Mouse (Mus musculus): Measurements from ENCODE around the gene Trib3. TPM values are rescaled to one million over a fixed set of nuclear protein-coding genes. Genes with fewer than 3 reads are reported as not detected.
"Not testable (repeated sequence)": the region's sequence is repeated elsewhere in the genome, so short reads cannot be mapped to it uniquely, and the experiment has no call there.

The Trib3 gene
- polyA plus RNA-seq, 1 experiment from 2014 or later, result 0.85 TPM

DNA sequence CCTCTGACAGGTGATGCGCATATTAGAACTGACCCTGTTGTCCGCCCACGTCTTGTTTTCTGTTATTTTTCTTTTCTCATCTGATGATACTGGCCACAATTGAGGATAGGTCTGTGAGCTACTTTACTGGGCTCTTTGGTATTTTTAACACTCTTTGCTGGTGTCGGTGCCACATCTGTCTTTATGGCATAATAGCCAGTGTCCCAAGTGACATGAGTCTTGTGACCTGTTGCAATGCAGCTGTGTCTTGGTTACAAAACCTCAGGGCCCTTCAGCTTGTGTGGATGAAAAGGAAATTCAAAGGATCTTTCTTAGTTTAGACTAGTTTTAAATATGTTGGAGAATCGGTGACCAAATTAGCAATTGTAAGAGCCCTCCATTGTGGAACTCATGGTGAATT is 49.3 kb downstream of the Trib3 start:
- Histone ChIP-seq H3K27me3 (no peaks in the 10 kb centered on the region), H3K27ac (replicated peaks) (no peak overlapping the region), H3K4me3 (peak overlapping the region; percentile 77), H3K36me3 (no peaks in the 10 kb centered on the region), H3K4me2 (replicated peaks) (peak overlapping the region; percentile 57), H3K9ac (replicated peaks) (peak overlapping the region; percentile 93), H3K4me1 (peaks cover 22% of the 10 kb centered on the region), H3K9me3 (no peaks in the 10 kb centered on the region)
- 42% methylated on average over 5 of the region's 5 CpGs for WGBS
- ATAC-seq (replicated peaks), result no peak

DNA sequence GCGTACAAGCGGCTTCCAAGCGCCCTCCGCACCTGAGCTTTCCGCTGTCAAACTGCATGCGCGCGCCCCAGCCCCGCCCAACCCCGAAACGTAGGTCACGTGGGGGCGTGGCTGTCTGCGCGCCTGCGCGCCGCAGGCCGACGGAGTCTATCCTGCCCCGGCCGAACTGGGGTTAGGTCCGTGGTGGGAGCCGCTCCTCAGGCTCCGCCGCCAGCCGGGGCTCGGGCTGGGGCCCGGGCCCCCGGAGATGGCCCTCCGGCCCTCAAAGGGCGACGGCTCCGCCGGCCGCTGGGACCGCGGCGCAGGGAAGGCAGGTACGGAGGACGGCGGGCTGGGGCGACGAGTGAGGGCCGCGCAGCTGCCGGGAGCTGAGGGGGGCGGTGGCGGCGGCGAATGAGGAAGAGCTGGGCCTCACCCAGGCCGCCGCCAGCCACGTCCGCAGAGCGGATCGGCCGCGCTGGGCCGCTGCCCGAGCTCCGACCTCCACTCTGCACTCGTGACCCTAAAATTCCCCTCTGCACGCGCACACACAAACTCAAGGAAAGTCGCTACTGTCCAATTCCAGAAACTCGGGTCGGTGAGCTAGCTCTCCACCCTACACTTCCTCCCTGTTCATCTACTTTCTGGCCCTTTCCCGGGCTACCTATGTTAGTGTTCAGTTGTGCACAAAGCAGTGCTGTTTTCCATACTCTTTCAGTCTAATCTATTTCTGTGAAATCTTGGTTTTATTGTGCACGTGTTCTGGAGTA is 49.9 kb downstream of the Trib3 start, which contains the start of gene Tbc1d20:
Gene Tbc1d20 (plus strand): TSS at position 102 of the 749 bp plus-strand sequence.
- Histone ChIP-seq H3K27ac (replicated peaks) (peak within 1 kb of the TSS; percentile 81), H3K27me3 (no peaks in the 10 kb centered on the region), H3K9ac (replicated peaks) (peak within 1 kb of the TSS; percentile 93), H3K9me3 (no peaks in the 10 kb centered on the region), H3K36me3 (no peaks in the 10 kb centered on the region), H3K4me1 (peaks cover 22% of the 10 kb centered on the region), H3K4me2 (replicated peaks) (peak within 1 kb of the TSS; percentile 57), H3K4me3 (peak within 1 kb of the TSS; percentile 77)
- under 1% methylated on average over 70 of the region's 70 CpGs for WGBS
- ATAC-seq (replicated peaks), result peak; percentile 97

DNA sequence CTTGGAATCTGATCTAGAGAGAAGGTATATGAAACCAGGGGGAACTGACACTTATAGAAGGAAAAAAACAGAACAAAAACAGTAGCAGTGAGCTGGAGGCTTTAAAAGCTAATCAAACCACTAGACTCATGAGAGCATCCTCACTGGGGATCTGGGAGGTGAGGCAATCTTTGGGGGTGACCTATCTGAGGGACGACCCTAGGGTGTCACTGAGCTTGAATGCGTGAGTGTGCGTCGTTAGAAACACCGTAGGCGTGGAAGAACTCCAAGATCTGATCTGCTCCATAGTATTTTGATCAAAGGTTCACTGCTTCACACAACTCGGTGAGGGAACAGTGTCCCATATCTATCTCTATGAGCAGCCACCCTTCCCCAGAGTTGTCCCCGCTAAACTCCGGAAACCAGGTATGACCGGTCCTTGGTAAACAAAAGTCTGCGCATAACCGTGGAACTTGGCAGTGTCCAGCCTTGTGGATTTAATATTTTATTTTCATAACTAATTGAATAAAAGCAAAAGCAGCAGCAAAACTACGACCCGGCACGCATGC is 50.6 kb downstream of the Trib3 start:
- Histone ChIP-seq H3K36me3 (no peaks in the 10 kb centered on the region), H3K27me3 (no peaks in the 10 kb centered on the region), H3K4me3 (peak overlapping the region; percentile 77), H3K4me1 (peaks cover 22% of the 10 kb centered on the region), H3K27ac (replicated peaks) (no peak overlapping the region), H3K4me2 (replicated peaks) (peak overlapping the region; percentile 57), H3K9ac (replicated peaks) (peak overlapping the region; percentile 93), H3K9me3 (no peaks in the 10 kb centered on the region)
- ATAC-seq (replicated peaks), result peak; percentile 71
- under 1% methylated on average over 15 of the region's 15 CpGs for WGBS

DNA sequence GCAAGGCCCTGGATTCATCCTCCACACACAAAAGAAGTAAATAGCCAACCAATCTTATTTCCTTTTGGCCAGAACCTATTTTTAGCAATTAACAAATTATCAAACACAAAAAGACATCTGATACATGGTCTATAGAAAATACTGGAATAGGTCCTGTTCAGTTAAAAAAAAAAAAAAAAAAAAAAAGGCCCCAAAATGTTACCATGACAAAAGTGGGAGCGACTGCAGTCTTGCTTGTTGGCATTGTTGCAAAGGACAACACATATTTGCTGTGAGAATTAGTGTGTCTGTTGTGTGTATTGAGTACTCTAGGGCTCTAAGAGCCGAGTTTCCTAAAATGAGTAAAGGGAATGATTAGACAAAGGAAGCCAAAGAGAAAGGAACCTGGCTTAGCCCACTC is 51.4 kb downstream of the Trib3 start:
- no peak for ATAC-seq (replicated peaks)
- no peak overlapping the region for H3K4me2 ChIP-seq (replicated peaks)
- no peaks in the 10 kb centered on the region for H3K27me3 ChIP-seq
- H3K4me1 ChIP-seq, result peaks cover 22% of the 10 kb centered on the region
- H3K9me3 ChIP-seq, result no peaks in the 10 kb centered on the region
- WGBS, result 37% methylated on average over 2 of the region's 2 CpGs
- H3K36me3 ChIP-seq, result no peaks in the 10 kb centered on the region
- no peak overlapping the region for H3K27ac ChIP-seq (replicated peaks)
- H3K9ac ChIP-seq (replicated peaks), result no peak overlapping the region
- no peak overlapping the region for H3K4me3 ChIP-seq

DNA sequence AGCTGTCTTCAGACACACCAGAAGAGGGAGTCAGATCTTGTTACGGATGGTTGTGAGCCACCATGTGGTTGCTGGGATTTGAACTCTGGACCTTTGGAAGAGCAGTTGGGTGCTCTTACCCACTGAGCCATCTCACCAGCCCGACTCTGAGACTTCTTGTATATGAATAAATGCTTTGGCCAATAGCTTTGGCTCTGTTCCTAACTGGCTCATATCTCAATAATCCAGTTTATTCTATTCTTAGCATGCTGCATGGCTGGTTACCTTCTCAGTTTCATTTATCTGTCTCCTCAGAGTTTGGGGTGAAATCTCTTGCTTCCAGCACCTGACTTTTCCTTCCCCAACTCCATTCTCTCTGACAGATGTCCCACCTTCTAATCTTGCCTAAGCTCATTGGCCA is 54.2 kb downstream of the Trib3 start:
- not testable (repeated sequence) for H3K9ac ChIP-seq (replicated peaks); H3K4me2 ChIP-seq (replicated peaks); H3K9me3 ChIP-seq; H3K27me3 ChIP-seq; H3K27ac ChIP-seq (replicated peaks); ATAC-seq (replicated peaks); H3K4me1 ChIP-seq; H3K4me3 ChIP-seq
- 91% methylated on average over 2 of the region's 2 CpGs for WGBS
- peaks cover 17% of the 10 kb centered on the region for H3K36me3 ChIP-seq

DNA sequence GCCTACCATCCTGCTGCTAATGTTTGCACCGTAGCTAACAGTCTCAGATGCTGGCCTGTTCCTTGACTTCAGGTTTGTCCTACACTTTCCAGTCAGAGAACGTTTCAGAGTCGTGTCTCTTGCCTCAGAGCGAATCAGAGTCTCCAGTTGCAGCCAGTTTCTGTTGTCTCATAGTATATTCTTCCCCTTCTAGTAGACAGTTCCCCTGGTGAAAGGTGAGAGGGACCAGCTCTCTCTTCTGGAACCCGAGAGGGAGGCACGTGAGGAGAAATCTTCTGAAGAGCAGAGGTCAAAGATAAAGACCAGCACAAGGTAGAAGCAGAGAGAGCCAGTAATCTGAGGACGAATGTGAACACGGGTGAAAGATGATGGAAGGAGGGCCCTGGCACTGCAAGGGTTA is 55.8 kb downstream of the Trib3 start:
- no peak overlapping the region for H3K4me3 ChIP-seq
- H3K27me3 ChIP-seq, result no peaks in the 10 kb centered on the region
- no peak overlapping the region for H3K4me2 ChIP-seq (replicated peaks)
- ATAC-seq (replicated peaks), result no peak
- 0 out of 2 replicates have a peak, but pooled peaks cover under 1% of the 10 kb centered on the region for H3K4me1 ChIP-seq
- H3K9ac ChIP-seq (replicated peaks), result no peak overlapping the region
- peaks cover 33% of the 10 kb centered on the region for H3K36me3 ChIP-seq
- H3K27ac ChIP-seq (replicated peaks), result no peak overlapping the region
- WGBS, result 84% methylated on average over 8 of the region's 8 CpGs
- no peaks in the 10 kb centered on the region for H3K9me3 ChIP-seq

DNA sequence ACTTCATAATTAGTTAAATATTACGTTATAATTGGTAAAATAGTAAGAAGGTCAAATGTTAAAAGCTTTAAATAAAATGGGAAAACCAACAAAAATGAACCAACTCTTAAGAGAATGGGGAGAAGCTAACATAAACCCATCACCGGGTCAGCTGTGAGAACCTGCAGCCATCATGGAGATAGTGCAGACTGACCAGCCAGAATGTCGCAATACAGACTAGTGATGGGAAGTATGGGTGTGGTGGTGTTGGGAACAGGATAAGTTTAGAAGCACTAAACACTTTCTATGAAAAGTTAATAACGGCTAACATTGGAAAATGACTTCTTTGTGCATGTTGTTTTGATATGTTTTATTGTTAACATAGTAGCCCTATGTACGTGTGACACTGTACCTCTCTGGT is 56.3 kb downstream of the Trib3 start:
- Histone ChIP-seq H3K27ac (replicated peaks) (no peak overlapping the region), H3K4me2 (replicated peaks) (no peak overlapping the region), H3K36me3 (peaks cover 37% of the 10 kb centered on the region), H3K9me3 (no peaks in the 10 kb centered on the region), H3K9ac (replicated peaks) (no peak overlapping the region), H3K27me3 (no peaks in the 10 kb centered on the region), H3K4me3 (no peak overlapping the region), H3K4me1 (no peaks in the 10 kb centered on the region)
- no peak for ATAC-seq (replicated peaks)
- WGBS, result 94% methylated on average over 5 of the region's 5 CpGs

Other genes with a start within 250 kb of the Trib3 start
- 11.1 and 13.0 TPM in 2 replicates for gene Srxn1, start 238.5 kb downstream of the Trib3 start, polyA plus RNA-seq (2015; fragmentation: Nextera tagmentation; extraction: Ambion mirVana)
- gene Tcf15, start 200.5 kb downstream of the Trib3 start, polyA plus RNA-seq (2015; fragmentation: Nextera tagmentation; extraction: Ambion mirVana), result 1.8 and 2.2 TPM in 2 replicates
- gene Csnk2a1, start 117.2 kb downstream of the Trib3 start, polyA plus RNA-seq (2015; fragmentation: Nextera tagmentation; extraction: Ambion mirVana), result 116 TPM in 2 replicates
- gene Tbc1d20, start 50.2 kb downstream of the Trib3 start, polyA plus RNA-seq (2015; fragmentation: Nextera tagmentation; extraction: Ambion mirVana), result 36.8 and 37.9 TPM in 2 replicates
- gene Rbck1, start 11.4 kb downstream of the Trib3 start, polyA plus RNA-seq (2015; fragmentation: Nextera tagmentation; extraction: Ambion mirVana), result 102 and 105 TPM in 2 replicates
- gene Nrsn2, start 32.6 kb upstream of the Trib3 start, polyA plus RNA-seq (2015; fragmentation: Nextera tagmentation; extraction: Ambion mirVana), result 13.5 and 13.6 TPM in 2 replicates
- 17.7 and 18.3 TPM in 2 replicates for gene Sox12, start 54.0 kb upstream of the Trib3 start, polyA plus RNA-seq (2015; fragmentation: Nextera tagmentation; extraction: Ambion mirVana)
- gene Zcchc3, start 71.0 kb upstream of the Trib3 start, polyA plus RNA-seq (2015; fragmentation: Nextera tagmentation; extraction: Ambion mirVana), result 18.7 TPM in 2 replicates
- gene 6820408C15Rik, start 71.6 kb upstream of the Trib3 start, polyA plus RNA-seq (2015; fragmentation: Nextera tagmentation; extraction: Ambion mirVana), result 2.1 and 3.7 TPM in 2 replicates
- not detected in 2 replicates for gene Defb23, start 120.6 kb upstream of the Trib3 start, polyA plus RNA-seq (2015; fragmentation: Nextera tagmentation; extraction: Ambion mirVana)
- not detected in 2 replicates for gene Defb20, start 133.0 kb upstream of the Trib3 start, polyA plus RNA-seq (2015; fragmentation: Nextera tagmentation; extraction: Ambion mirVana)
- gene Defb22, start 146.1 kb upstream of the Trib3 start, polyA plus RNA-seq (2015; fragmentation: Nextera tagmentation; extraction: Ambion mirVana), result not detected in 2 replicates
- not detected in 2 replicates for gene Defb26, start 167.7 kb upstream of the Trib3 start, polyA plus RNA-seq (2015; fragmentation: Nextera tagmentation; extraction: Ambion mirVana)
- not detected in 2 replicates for gene Defb28, start 174.2 kb upstream of the Trib3 start, polyA plus RNA-seq (2015; fragmentation: Nextera tagmentation; extraction: Ambion mirVana)
- not detected in 2 replicates for gene Defb29, start 196.1 kb upstream of the Trib3 start, polyA plus RNA-seq (2015; fragmentation: Nextera tagmentation; extraction: Ambion mirVana)
- not detected in 2 replicates for gene Gm17416, start 225.3 kb upstream of the Trib3 start, polyA plus RNA-seq (2015; fragmentation: Nextera tagmentation; extraction: Ambion mirVana)
- not detected in 2 replicates for gene Defb21, start 228.7 kb upstream of the Trib3 start, polyA plus RNA-seq (2015; fragmentation: Nextera tagmentation; extraction: Ambion mirVana)
- gene Defb19, start 236.3 kb upstream of the Trib3 start, polyA plus RNA-seq (2015; fragmentation: Nextera tagmentation; extraction: Ambion mirVana), result not detected in 2 replicates